Mouse (Mus musculus) liver (tissue): ENCODE measurements around the gene Gas7.

Source experiments
- DNase-seq: peaks from one replicate; pipeline ENCODE4 v3.0.0-alpha.2; 2020; ENCODE audit warnings: mixed read lengths

The Gas7 gene

GRCm38 (mm10) chr11:67536413-67536812 is 81.2 kb downstream of the Gas7 start:
- no peak for DNase-seq

DNA sequence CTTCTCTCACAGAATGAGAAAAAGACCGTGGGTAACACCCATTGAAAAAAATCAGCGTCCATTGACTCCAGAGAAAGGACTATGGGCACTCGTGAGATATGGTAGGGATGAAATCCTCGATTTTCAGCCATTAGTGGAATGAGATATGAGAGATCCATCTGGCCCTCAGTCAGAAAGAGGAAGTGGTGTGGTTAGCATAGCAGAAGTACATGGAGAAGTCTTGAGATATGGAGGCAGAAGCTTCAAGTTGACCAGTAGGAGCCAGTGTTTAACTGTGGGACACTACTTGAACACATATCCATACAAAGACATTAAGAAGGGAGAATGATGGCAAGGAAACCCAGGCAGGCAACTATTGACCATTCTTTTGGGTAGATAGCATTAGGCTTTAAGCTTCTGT is 82.1 kb downstream of the Gas7 start:
- no peak for DNase-seq

- no peak for DNase-seq
Observed at GRCm38 (mm10) chr11:67538557-67538956, 83.3 kb downstream of the Gas7 start.

DNA sequence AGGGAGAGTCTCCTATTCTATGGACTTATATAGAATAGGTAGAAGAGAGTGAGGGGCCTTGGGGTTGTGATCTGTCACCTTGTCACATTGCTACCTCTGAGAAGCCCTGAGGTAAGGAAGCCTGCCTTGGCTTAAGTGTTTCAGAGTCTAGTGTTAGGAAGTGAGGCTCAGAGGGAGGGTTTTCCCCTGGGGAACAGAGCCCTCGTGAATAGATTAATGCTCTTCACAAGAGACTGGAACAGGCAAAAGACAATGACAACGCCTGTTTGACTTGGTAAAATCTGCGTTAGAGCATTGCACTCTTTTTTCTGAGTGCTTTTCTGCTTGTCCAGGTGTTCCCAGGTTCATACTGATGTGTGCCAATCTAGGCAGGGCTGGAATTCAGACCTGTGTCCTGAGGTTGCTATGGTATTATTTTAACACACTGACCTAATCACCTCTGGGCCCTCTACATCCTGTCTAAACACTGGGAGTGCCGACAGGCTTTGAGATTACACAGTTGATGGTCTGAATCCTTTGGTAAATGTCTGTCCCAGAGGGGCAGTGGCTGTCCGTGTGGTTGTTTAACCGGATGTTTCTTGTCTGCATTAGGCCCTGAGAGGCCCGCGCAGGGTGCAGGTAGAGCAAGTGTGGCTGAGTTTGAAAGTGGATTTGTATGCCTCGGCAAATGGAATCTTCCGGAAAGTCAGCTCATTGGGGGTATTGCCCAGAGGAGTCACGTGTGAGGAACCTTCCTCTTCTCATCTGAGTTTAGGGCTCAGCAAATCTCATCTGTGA is 89.6 kb downstream of the Gas7 start:
- DNase-seq, result peak; percentile 19

DNA sequence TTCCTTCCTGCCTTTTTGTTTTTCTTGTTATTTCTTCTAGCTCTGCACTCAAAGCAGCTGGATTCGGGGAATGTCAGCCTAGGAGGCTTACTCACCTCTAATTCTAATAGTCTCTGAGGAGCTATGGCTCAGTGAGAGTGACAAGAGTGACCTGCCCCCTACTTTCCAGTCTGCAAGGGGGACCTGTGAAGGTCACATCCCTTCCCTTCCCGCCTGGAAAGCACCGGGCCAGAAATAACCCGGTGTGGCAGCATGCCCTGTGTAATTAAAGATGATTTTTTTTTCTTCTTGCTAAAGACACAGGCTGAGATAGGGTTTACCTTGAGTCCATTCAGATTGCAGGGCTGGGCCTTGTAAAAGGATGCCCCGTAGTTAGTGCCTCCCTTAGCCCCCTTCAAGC is 91.3 kb downstream of the Gas7 start:
- no peak for DNase-seq

DNA sequence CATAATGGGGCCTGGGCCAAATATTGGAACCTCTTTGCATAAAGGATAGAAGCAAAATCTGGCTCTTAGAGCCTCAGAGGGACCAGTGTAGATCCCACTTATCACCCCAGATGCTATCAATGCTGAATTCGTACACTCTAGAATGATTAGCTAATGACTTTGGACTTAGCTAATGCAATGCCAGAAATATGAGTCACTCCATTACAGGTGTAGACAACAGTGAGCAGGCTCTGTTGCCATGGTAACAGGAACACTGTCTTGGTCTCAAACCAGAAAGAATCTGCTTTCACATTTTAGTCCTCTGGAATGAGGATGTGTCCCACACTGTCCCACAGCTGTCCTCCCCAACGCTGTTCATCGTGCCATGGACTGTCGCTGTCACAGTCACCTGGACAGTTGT is 94.1 kb downstream of the Gas7 start:
- no peak for DNase-seq

GRCm38 (mm10) chr11:67549762-67550488 is 94.7 kb downstream of the Gas7 start:
- no peak for DNase-seq

GRCm38 (mm10) chr11:67552400-67552799 is 97.2 kb downstream of the Gas7 start:
- no peak for DNase-seq

DNA sequence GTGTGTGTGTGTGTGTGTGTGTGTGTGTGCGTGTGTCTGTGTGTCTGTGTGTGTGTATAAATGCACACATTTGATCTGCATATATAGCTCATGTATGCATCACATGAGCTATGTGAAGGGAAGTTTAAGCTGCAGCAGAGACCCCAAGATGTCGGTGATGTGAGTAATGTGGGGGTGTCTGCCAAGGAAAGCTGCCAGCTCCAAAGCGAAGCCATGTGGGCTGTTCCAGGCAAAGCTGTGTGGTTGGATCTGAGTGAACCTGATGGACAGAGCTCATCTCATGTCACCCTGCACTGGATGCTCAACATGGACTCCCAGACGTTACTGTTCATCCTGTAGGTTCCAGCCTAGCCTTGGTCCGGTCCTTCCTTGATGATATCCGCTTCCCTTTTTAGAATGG is 99.0 kb downstream of the Gas7 start:
- no peak for DNase-seq

DNA sequence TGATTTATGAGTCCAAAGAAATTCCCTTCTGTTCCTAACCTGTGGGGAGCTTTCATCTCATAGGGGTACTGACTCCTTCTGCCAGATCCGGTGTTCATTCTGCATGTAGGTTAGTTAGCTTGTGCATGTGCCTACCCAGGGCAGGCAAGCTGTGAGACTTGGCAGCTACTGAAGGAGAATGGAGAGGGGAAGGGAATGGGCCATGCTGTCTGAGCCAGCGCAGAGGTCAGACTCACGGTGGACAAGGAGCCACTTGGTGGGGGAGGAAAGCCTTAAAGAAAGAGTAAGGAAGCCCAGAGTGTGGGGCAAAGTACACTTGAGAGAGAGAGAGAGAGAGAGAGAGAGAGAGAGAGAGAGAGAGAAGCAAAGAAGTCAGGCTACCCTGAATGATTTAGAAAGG is 101.1 kb downstream of the Gas7 start:
- no peak for DNase-seq

GRCm38 (mm10) chr11:67558772-67559448 is 103.7 kb downstream of the Gas7 start:
- DNase-seq, result no peak

DNA sequence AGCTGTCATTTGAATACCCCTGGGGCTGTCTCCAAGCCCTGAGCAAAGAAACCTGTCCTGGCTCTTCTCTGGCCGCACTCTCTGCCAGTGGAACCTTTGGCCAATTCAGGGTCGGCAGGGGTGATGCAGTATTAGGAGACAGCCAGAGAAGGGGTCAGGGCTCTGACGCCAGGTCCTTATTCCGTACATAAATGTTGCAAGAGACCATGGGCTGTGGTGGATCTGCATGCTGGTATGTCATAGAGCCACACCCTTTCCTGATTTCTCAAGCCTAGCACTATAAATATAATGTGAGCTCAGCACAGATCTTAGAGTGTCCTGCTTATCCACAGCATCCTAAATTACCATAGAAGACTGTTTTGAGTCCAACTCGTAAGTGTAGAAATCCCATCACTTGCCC is 104.3 kb downstream of the Gas7 start:
- no peak for DNase-seq

DNA sequence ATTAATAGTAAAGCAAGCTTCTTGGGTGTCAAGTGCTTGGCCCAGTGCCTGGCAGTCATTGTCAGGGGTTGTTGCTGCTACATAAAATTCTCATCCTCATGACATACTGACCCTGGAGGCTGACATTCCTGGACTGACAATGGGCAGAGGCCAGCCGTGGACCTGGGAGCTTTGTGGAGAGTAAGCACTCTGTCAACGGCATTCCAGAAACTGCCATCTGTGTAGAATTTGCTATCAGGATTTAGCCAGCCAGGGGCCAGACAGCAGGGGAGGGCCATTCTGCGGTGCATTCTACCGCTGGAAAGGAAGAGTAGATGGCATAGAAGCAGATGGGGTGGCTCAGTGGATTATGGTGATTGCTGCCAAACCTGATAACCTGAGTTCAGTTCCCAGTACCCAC is 106.4 kb downstream of the Gas7 start:
- no peak for DNase-seq

DNA sequence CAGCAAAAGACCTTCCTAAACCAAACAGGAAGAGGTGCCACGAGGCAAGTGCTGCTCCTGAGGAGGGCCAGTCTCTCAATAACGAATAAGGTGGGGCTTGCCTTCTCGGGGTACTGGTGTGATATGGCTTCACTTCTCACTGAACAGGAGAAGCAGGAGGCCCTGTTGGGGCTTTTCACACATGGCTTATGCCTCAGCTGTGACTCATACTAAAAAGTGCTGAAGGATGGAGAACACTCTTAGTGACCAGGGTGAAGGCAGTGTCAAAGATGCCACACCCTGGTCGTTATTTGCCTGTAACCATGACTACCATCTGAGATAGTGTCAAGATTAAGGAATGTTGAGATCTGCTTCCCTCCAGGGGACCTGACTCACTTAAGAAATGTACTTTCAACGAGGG is 107.9 kb downstream of the Gas7 start:
- DNase-seq, result no peak

- DNase-seq, result no peak
Observed at GRCm38 (mm10) chr11:67564003-67564637, 108.9 kb downstream of the Gas7 start.

DNA sequence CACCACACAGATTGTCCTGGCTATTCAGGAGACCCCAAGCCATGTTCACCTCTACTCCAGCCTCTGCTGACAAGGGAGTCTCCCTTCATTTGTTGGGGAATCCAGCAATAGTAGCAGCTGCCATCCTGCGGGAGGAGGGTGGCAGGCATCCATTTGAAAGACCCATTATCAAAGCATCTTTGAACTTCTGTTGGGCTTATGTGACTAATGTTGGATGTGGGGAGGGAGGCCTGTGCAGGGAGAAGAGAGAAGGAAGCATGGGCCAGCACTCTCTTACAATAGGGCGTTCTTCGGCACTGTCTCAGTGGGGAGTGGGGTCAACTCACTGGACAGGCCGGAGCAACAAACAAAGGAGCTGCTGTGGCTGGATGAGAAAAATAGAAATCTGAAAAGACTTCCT is 110.3 kb downstream of the Gas7 start:
- DNase-seq, result no peak

- DNase-seq, result no peak
Observed at GRCm38 (mm10) chr11:67566704-67567103, 111.5 kb downstream of the Gas7 start.

GRCm38 (mm10) chr11:67567184-67567583 is 111.9 kb downstream of the Gas7 start:
- DNase-seq, result no peak

DNA sequence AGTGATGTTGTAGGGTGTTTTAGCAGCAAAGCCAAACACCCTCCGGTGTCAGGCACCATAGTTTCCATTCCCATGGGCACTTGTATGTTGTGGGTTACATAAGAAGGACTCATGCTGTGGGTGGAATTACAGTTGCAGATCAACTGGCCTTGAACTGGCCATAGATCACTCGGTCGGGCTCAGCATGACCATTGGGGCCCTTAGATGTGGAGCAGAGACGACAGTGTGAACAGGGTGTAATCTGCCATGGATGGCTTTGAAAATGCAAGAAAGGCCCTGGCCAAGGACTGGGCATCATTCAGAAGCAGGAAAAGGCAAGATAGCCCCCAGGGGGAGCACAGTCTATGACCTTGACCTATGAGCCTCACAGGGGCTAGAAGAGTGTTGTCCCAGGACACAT is 112.8 kb downstream of the Gas7 start:
- no peak for DNase-seq

DNA sequence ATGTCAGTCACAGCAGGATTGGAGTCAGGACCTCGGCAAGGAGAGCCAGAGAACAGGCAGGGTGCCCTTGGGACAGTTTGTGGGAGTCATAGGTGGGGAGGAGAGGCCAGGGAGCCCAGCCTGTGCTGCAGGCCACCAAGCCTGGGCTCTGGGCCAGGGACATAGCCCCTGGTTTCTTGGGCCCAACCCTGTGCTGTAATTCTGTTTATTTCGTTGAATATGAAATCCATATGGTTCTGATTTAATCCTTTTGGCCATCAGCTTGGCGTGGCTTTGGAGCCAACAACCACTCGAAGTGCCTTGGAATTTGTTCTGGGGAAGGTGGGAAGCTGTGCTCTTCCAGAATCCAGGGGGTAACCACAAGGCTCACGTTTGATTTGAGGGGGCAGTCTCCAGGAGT is 113.6 kb downstream of the Gas7 start:
- DNase-seq, result no peak

- DNase-seq, result no peak
Observed at GRCm38 (mm10) chr11:67570947-67571346, 115.7 kb downstream of the Gas7 start.

GRCm38 (mm10) chr11:67574344-67574743 is 119.1 kb downstream of the Gas7 start:
- DNase-seq, result no peak

DNA sequence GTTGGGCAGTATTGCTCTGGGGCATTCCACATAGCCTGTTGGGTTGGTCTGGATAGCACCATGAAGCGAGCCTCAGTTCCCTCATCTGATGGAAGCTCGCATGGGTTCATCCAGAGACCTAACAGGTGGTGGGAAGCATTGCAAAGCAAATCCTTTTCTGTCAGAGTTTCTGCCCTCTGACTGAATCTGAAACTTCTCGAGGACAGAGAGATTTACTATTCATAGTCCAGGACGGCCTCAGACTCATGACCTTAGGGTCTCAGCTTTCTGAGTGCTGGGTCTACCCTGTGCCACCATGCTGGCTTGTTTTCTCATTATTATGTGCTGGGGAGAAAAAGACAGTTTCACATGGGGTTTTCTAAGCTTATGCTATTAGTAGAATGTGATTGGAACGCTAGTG is 122.2 kb downstream of the Gas7 start:
- DNase-seq, result no peak

GRCm38 (mm10) chr11:67577994-67578393 is 122.8 kb downstream of the Gas7 start:
- no peak for DNase-seq
